Mouse (Mus musculus): ENCODE results near the gene Haus4. TPM values are rescaled to one million over a fixed set of nuclear protein-coding genes. Genes with fewer than 3 reads are reported as not detected.

Gene Haus4
- polyA plus RNA-seq, 1 experiment from 2014 or later: 28.6 TPM

DNA sequence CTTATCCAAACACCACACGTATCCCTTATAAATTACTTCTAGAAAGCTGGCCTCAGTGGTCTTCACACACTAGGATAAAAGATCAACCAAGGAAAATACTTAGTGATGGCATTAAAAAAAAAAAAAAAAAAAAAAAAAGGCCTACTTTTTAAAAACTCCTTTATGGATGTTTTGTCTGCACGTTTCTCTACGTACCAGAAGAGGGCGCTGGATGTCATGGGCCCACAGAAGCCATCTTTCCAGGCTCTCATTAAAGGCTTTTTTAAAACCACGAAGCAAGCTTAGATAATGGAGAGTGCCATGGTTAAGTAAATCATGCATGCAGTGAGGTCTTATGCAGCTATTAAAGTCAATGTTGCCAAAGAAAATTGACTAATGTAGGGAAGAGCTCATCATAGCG, 30.8 kb downstream of the Haus4 start:
- Histone ChIP-seq H3K4me3 (no peak overlapping the region), H3K27me3 (no peaks in the 10 kb centered on the region), H3K4me2 (no peak overlapping the region), H3K9ac (no peak overlapping the region), H3K4me1 (replicated peaks) (peaks cover 21% of the 10 kb centered on the region), H3K36me3 (no peaks in the 10 kb centered on the region), H3K9me3 (no peaks in the 10 kb centered on the region), H3K27ac (replicated peaks) (no peak overlapping the region)
- WGBS: 28% methylated on average over 6 of the region's 6 CpGs
- no peak for ATAC-seq (ENCODE audit: low read depth)

DNA sequence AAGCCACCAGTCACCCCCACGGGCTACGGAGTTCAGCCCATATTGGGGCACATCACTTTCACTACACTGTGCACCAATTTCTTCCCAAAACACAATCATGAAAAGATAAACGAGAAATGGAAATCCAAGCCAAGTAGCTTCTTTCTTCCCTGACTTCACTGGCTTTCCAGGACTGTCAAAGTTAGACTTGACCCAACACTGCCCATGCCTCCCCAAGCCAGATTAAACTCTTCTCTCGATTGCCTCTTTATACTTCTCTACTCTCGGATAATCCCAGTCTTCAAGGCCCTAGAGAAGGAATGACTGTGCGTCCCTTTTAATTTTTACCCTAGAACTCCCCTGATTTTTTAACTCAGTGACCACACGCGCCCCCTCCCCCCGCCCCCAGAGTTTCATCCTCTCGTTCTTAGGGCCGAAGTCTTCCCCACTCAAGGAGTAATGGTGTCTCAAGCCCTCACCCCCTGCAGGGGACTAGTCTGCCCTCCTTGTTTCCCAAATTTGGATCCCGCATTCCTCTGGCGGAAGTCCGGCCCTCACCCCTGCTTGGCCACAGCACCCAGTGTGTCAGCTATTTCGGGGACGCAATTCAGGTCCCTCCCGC, 37.6 kb downstream of the Haus4 start:
- peaks cover 36% of the 10 kb centered on the region for H3K36me3 ChIP-seq
- H3K4me2 ChIP-seq: peak overlapping the region; percentile 76
- no peaks in the 10 kb centered on the region for H3K9me3 ChIP-seq
- H3K4me3 ChIP-seq: peak overlapping the region; percentile 69
- WGBS: 6% methylated on average over 17 of the region's 17 CpGs
- H3K4me1 ChIP-seq (replicated peaks): peaks cover 32% of the 10 kb centered on the region
- H3K27me3 ChIP-seq: no peaks in the 10 kb centered on the region
- H3K27ac ChIP-seq (replicated peaks): peak overlapping the region; percentile 79
- peak overlapping the region; percentile 80 for H3K9ac ChIP-seq
- peak; percentile 73; the same call in 1 of the 2 replicates for ATAC-seq (ENCODE audit: low read depth)

DNA sequence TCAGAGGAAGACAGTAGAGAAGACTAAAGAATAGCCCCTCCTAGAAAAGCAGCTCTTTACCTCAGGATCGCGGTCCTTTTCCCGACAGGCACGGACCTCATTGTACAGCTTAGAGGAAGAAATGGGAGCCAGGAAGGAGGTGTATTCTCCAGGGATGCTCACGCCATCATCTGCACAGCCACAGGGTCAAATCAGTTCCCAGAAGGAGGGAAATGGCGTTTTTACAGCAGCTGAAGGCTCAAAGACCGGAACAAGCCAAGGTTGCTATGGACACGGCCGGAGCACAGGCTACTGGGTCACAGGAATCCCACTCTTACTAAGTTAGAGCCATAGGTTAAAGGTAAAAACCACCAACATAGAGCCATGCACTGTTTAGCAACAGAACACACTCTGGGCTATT, 44.6 kb downstream of the Haus4 start:
- no peak for ATAC-seq (ENCODE audit: low read depth)
- H3K36me3 ChIP-seq: peaks cover 96% of the 10 kb centered on the region
- H3K4me2 ChIP-seq: no peak overlapping the region
- no peak overlapping the region for H3K4me3 ChIP-seq
- WGBS: 93% methylated on average over 9 of the region's 9 CpGs
- no peaks in the 10 kb centered on the region for H3K9me3 ChIP-seq
- no peak overlapping the region for H3K9ac ChIP-seq
- no peaks in the 10 kb centered on the region for H3K4me1 ChIP-seq (replicated peaks)
- no peak overlapping the region for H3K27ac ChIP-seq (replicated peaks)
- no peaks in the 10 kb centered on the region for H3K27me3 ChIP-seq

DNA sequence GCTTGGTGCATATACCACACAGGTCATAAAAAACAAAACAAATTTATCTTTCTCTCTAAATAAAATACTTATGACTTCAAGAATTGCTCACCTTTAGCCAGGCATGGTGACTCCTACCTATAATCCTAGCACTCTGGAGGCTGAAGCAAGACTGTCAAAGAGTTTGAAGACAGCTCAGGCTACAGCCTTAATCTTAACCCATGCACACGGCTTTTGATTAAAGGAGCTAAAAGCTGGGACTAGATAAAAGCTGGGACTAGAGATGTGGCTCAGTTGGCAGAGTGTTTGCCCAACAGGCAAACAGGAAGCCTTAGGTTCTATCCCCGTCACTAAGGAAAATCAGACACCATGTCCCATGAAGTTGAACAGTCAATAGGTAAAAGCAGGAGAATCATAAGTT, 51.3 kb downstream of the Haus4 start:
- no peak overlapping the region for H3K27ac ChIP-seq (replicated peaks)
- 82% methylated on average over 2 of the region's 2 CpGs for WGBS

DNA sequence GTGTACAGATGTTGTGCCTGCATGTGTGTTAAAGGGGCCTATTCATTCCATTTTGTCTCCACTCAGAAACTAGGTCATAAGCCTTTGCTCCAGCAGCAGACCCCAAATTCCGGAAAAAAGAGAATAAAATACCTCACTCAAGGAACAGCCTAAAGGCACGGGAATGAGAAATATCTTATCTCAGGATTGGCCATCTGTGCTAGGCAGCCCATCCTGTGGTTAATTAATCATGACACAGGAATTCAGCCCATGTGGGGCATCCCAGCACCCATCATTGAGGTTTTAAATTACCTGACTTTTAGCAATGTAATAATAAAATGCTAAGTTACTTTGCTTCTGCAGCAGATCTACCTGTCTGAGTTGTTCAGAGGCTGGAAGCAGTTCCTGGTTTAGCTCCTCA, 53.1 kb downstream of the Haus4 start:
- Histone ChIP-seq H3K4me3 (no peak overlapping the region), H3K27ac (replicated peaks) (no peak overlapping the region), H3K4me1 (replicated peaks) (no peaks in the 10 kb centered on the region), H3K9me3 (no peaks in the 10 kb centered on the region; the same call in 1 of the 2 replicates), H3K4me2 (no peak overlapping the region), H3K36me3 (peaks cover 15% of the 10 kb centered on the region), H3K27me3 (no peaks in the 10 kb centered on the region), H3K9ac (no peak overlapping the region)
- 78% methylated on average over 2 of the region's 2 CpGs for WGBS
- no peak for ATAC-seq (ENCODE audit: low read depth)

More for the DNA sequence above, 51.3 kb downstream of the Haus4 start:
- no peak for ATAC-seq (ENCODE audit: low read depth)
- no peaks in the 10 kb centered on the region for H3K4me1 ChIP-seq (replicated peaks)
- no peak overlapping the region for H3K4me3 ChIP-seq
- H3K36me3 ChIP-seq: peaks cover 33% of the 10 kb centered on the region
- no peak overlapping the region for H3K4me2 ChIP-seq
- H3K27me3 ChIP-seq: no peaks in the 10 kb centered on the region
- H3K9me3 ChIP-seq: no peaks in the 10 kb centered on the region; the same call in 1 of the 2 replicates
- H3K9ac ChIP-seq: no peak overlapping the region

GRCm38 (mm10) chr14:54499330-54499729, 55.1 kb downstream of the Haus4 start:
- Histone ChIP-seq H3K36me3 (no peaks in the 10 kb centered on the region), H3K27me3 (no peaks in the 10 kb centered on the region), H3K4me3 (no peak overlapping the region), H3K9me3 (no peaks in the 10 kb centered on the region; the same call in 1 of the 2 replicates), H3K4me1 (replicated peaks) (no peaks in the 10 kb centered on the region), H3K4me2 (no peak overlapping the region), H3K27ac (replicated peaks) (no peak overlapping the region), H3K9ac (no peak overlapping the region)
- no peak for ATAC-seq (ENCODE audit: low read depth)
- WGBS: 88% methylated on average over 2 of the region's 2 CpGs

DNA sequence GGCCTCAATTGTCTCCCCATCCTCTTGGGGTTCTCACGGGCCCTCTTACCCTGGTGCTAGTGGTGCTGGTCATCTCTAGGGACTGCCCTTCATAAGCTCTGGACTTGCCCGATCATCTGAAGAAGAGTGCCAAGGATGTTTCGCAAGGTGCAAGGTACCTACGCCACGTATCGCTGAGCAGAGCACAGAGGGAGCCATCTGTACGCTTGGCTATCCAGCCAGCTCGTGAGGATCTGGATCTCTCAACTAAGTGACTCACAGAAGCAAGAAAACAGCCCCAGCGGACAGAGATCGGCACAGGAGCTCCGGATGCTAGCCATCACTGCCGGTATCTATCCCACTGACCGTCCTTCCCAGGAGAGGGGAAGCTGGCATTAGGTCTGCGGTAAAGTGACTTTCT, 57.7 kb downstream of the Haus4 start:
- no peak for ATAC-seq (ENCODE audit: low read depth)
- no peak overlapping the region for H3K4me3 ChIP-seq
- H3K4me2 ChIP-seq: no peak overlapping the region
- H3K36me3 ChIP-seq: no peaks in the 10 kb centered on the region
- WGBS: 88% methylated on average over 14 of the region's 14 CpGs
- H3K27ac ChIP-seq (replicated peaks): no peak overlapping the region
- H3K4me1 ChIP-seq (replicated peaks): no peaks in the 10 kb centered on the region
- no peak overlapping the region for H3K9ac ChIP-seq
- no peaks in the 10 kb centered on the region for H3K27me3 ChIP-seq
- no peaks in the 10 kb centered on the region; the same call in 1 of the 2 replicates for H3K9me3 ChIP-seq

DNA sequence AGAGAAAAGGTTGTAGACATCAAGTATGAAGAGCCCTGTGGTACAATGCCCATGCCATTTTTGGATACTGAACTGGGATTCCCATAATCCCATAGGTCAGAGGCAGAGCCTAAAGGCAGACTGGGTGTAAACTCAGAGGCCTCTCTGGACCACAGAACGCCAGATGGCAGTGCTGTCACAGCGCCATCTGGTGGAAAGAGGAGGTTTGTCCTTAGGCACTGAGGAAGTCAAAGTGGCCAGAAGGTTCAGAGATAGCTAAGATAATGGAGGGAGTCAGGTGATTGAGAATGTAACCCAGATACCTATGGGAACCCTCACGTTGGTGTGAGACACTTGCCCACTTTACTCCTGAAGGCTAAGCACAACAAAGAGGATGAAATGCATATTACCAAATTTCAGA, 60.2 kb downstream of the Haus4 start:
- Histone ChIP-seq H3K4me2 (no peak overlapping the region), H3K4me3 (no peak overlapping the region), H3K4me1 (replicated peaks) (no peaks in the 10 kb centered on the region), H3K9me3 (no peaks in the 10 kb centered on the region), H3K9ac (no peak overlapping the region), H3K27ac (replicated peaks) (no peak overlapping the region), H3K27me3 (no peaks in the 10 kb centered on the region), H3K36me3 (no peaks in the 10 kb centered on the region)
- ATAC-seq (ENCODE audit: low read depth): 0 out of 2 replicates have a peak, but pooled peaks have one; percentile 56
- WGBS: 4% methylated on average over 3 of the region's 3 CpGs

DNA sequence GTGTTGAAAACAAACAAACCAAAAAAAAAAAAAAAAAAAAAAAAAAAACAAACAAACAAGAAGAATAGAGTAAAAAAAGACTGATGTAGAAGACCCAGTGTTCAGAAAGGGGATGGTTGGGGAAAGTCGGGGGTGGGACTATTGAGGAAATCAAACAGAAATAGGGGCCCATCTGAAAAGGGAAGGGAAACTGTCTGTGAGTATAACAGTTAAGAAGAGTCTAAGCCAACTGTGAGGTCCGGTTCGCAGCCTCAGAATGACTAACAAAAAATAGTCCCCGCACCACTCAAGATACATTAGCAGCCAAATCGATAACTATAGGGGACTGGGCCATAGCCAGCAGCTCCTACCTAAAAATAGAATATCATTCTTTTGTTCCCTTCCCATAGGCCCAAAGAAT, 61.2 kb downstream of the Haus4 start:
- no peak overlapping the region for H3K4me2 ChIP-seq
- H3K4me1 ChIP-seq (replicated peaks): no peaks in the 10 kb centered on the region
- no peaks in the 10 kb centered on the region for H3K9me3 ChIP-seq
- no peak for ATAC-seq (ENCODE audit: low read depth)
- no peaks in the 10 kb centered on the region for H3K36me3 ChIP-seq
- no peaks in the 10 kb centered on the region for H3K27me3 ChIP-seq
- H3K27ac ChIP-seq (replicated peaks): no peak overlapping the region
- H3K4me3 ChIP-seq: no peak overlapping the region
- WGBS: 93% methylated on average over 5 of the region's 5 CpGs
- H3K9ac ChIP-seq: no peak overlapping the region

GRCm38 (mm10) chr14:54492345-54493131, 61.9 kb downstream of the Haus4 start:
- H3K27ac ChIP-seq (replicated peaks): no peak overlapping the region
- no peak overlapping the region for H3K9ac ChIP-seq
- no peaks in the 10 kb centered on the region for H3K36me3 ChIP-seq
- H3K4me3 ChIP-seq: no peak overlapping the region
- no peaks in the 10 kb centered on the region for H3K4me1 ChIP-seq (replicated peaks)
- no peak for ATAC-seq (ENCODE audit: low read depth)
- 71% methylated on average over 18 of the region's 18 CpGs for WGBS
- H3K4me2 ChIP-seq: no peak overlapping the region
- H3K27me3 ChIP-seq: no peaks in the 10 kb centered on the region
- no peaks in the 10 kb centered on the region for H3K9me3 ChIP-seq
